Mouse (Mus musculus) forebrain, embryonic 16.5 days (tissue): Measurements from ENCODE around the gene Bcor. TPM values are rescaled to one million over a fixed set of nuclear protein-coding genes. Genes with fewer than 3 reads are reported as not detected.
A peak's percentile ranks its signal among the peaks of the same experiment; 100 is the strongest.

Experiments
- ATAC-seq: fragments of 200-750 bp; cut with Nextera tagmentation; 2 replicates; pipeline ENCODE4 v1.8.0; 2017; ENCODE audit warnings: mild to moderate bottlenecking, moderate library complexity
- H3K27ac ChIP-seq: fragments of 300-500 bp; sonication (generic); 2 replicates; pipeline ENCODE4 v1.5.1; 2014; ENCODE audit warnings: low read length, control low read depth
- H3K27me3 ChIP-seq: fragments of 300-500 bp; sonication (generic); replicated peaks from 2 replicates; pipeline ENCODE4 v1.6.1; 2014; ENCODE audit warnings: low read length; ENCODE audit not compliant: control insufficient read depth, insufficient read depth
- H3K36me3 ChIP-seq: fragments of 300-500 bp; sonication (generic); 2 replicates; pipeline ENCODE4 v1.6.1; 2014; ENCODE audit not compliant: control insufficient read depth, insufficient read depth
- H3K4me1 ChIP-seq: fragments of 300-500 bp; sonication (generic); replicated peaks from 2 replicates; pipeline ENCODE4 v1.6.1; 2014; ENCODE audit warnings: low read length; ENCODE audit not compliant: control insufficient read depth, insufficient read depth
- H3K4me2 ChIP-seq: fragments of 300-500 bp; sonication (generic); 2 replicates; pipeline ENCODE4 v1.6.1; 2014; ENCODE audit warnings: mild to moderate bottlenecking, low read length, control low read depth
- H3K4me3 ChIP-seq: fragments of 300-500 bp; sonication (generic); replicated peaks from 2 replicates; pipeline ENCODE4 v1.5.1; 2014; ENCODE audit warnings: mild to moderate bottlenecking, low read length, control low read depth
- H3K9ac ChIP-seq: fragments of 300-500 bp; sonication (generic); replicated peaks from 2 replicates; pipeline ENCODE4 v1.6.1; 2014; ENCODE audit warnings: low read depth, low read length, control low read depth
- H3K9me3 ChIP-seq: fragments of 300-500 bp; sonication (generic); 2 replicates; pipeline ENCODE4 v1.6.1; 2016; ENCODE audit warnings: low read length; ENCODE audit not compliant: control insufficient read depth
- WGBS: fragments of 180-500 bp; shearing (Covaris S2); extraction: QIAGEN DNeasy Blood & Tissue Kit; methylation state at CpG from one replicate; pipeline ENCODE4 v1.1.7; 2014; 5-methylcytosine and 5-hydroxymethylcytosine counted together
- polyA plus RNA-seq: library from polyadenylated mRNA; unstranded; fragments of >200 nt; fragmentation: Nextera tagmentation; extraction: Ambion mirVana; gene quantifications from 2 replicates; pipeline ENCODE4 v1.2.1, GENCODE M21; 2015

The Bcor gene
- 17.4 and 18.1 TPM in 2 replicates for polyA plus RNA-seq

GRCm38 (mm10) chrX:12159981-12160656 lies at the start of gene Bcor:
Gene Bcor (minus strand): TSS chrX:12160355.
- Histone ChIP-seq H3K4me2 (peak within 1 kb of the TSS; percentile 62), H3K27ac (peak within 1 kb of the TSS; percentile 14; the same call in 1 of the 2 replicates), H3K27me3 (peaks cover 7% of the 10 kb centered on the region), H3K4me3 (peak within 1 kb of the TSS; percentile 53), H3K4me1 (peaks cover 18% of the 10 kb centered on the region), H3K36me3 (no peaks in the 10 kb centered on the region), H3K9ac (peak within 1 kb of the TSS; percentile 69), H3K9me3 (no peaks in the 10 kb centered on the region)
- WGBS = 7% methylated on average over 54 of the region's 56 CpGs
- ATAC-seq = peak; percentile 31

GRCm38 (mm10) chrX:12202951-12203350 lies 42.8 kb upstream of the Bcor start:
- ATAC-seq = no peak
- H3K4me2 ChIP-seq = no peak overlapping the region
- no peak overlapping the region for H3K4me3 ChIP-seq
- H3K9me3 ChIP-seq = no peaks in the 10 kb centered on the region
- no peaks in the 10 kb centered on the region for H3K27me3 ChIP-seq
- H3K36me3 ChIP-seq = no peaks in the 10 kb centered on the region
- H3K4me1 ChIP-seq = no peaks in the 10 kb centered on the region
- no peak overlapping the region for H3K27ac ChIP-seq
- WGBS = 85% methylated on average over 3 of the region's 3 CpGs
- H3K9ac ChIP-seq = no peak overlapping the region

GRCm38 (mm10) chrX:12201111-12201510 lies 41.0 kb upstream of the Bcor start:
- Histone ChIP-seq H3K36me3 (no peaks in the 10 kb centered on the region), H3K9me3 (no peaks in the 10 kb centered on the region), H3K27me3 (no peaks in the 10 kb centered on the region), H3K9ac (no peak overlapping the region), H3K4me3 (no peak overlapping the region), H3K4me2 (no peak overlapping the region), H3K4me1 (no peaks in the 10 kb centered on the region), H3K27ac (no peak overlapping the region)
- 90% methylated on average over 3 of the region's 3 CpGs for WGBS
- ATAC-seq = no peak

GRCm38 (mm10) chrX:12195234-12195919 lies 35.2 kb upstream of the Bcor start:
- H3K27ac ChIP-seq = no peak overlapping the region
- H3K9me3 ChIP-seq = no peaks in the 10 kb centered on the region
- 65% methylated on average over 11 of the region's 11 CpGs for WGBS
- no peak overlapping the region for H3K4me2 ChIP-seq
- H3K4me1 ChIP-seq = no peaks in the 10 kb centered on the region
- H3K9ac ChIP-seq = no peak overlapping the region
- H3K36me3 ChIP-seq = no peaks in the 10 kb centered on the region
- H3K4me3 ChIP-seq = no peak overlapping the region
- H3K27me3 ChIP-seq = no peaks in the 10 kb centered on the region
- ATAC-seq = no peak

DNA sequence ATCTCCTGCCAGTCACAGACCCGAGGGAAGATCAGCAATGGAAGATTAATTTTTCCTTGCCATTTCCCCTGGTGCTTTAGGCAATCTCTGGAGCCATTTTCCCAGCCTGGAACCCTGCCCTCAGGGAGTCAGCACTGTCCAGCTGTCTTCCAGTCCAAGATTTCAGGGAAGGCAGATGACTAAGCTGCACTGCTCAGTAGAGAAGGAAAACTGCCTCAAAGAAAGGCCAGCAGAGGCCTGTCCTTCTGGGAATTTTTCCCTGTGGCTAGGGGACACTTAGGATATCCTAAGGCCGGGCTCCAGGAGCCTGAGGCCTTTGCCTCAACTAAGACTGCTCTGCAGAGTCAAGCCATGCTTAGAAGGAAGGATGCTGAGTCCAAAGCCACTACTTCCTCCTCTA lies 32.2 kb upstream of the Bcor start:
- H3K4me1 ChIP-seq = no peaks in the 10 kb centered on the region
- WGBS = 65% methylated on average over 2 of the region's 2 CpGs

GRCm38 (mm10) chrX:12189511-12189910 lies 29.4 kb upstream of the Bcor start:
- H3K36me3 ChIP-seq = no peaks in the 10 kb centered on the region
- no peaks in the 10 kb centered on the region for H3K9me3 ChIP-seq
- H3K4me1 ChIP-seq = no peaks in the 10 kb centered on the region
- no peak overlapping the region for H3K4me3 ChIP-seq
- no peak overlapping the region for H3K27ac ChIP-seq
- H3K27me3 ChIP-seq = no peaks in the 10 kb centered on the region
- H3K9ac ChIP-seq = no peak overlapping the region
- no peak for ATAC-seq
- 89% methylated on average over 4 of the region's 4 CpGs for WGBS
- H3K4me2 ChIP-seq = no peak overlapping the region

More for the DNA sequence above, 32.2 kb upstream of the Bcor start:
- no peak overlapping the region for H3K4me3 ChIP-seq
- H3K9me3 ChIP-seq = no peaks in the 10 kb centered on the region
- no peak overlapping the region for H3K4me2 ChIP-seq
- no peak for ATAC-seq
- H3K27me3 ChIP-seq = no peaks in the 10 kb centered on the region
- no peak overlapping the region for H3K9ac ChIP-seq
- H3K27ac ChIP-seq = no peak overlapping the region
- H3K36me3 ChIP-seq = no peaks in the 10 kb centered on the region

DNA sequence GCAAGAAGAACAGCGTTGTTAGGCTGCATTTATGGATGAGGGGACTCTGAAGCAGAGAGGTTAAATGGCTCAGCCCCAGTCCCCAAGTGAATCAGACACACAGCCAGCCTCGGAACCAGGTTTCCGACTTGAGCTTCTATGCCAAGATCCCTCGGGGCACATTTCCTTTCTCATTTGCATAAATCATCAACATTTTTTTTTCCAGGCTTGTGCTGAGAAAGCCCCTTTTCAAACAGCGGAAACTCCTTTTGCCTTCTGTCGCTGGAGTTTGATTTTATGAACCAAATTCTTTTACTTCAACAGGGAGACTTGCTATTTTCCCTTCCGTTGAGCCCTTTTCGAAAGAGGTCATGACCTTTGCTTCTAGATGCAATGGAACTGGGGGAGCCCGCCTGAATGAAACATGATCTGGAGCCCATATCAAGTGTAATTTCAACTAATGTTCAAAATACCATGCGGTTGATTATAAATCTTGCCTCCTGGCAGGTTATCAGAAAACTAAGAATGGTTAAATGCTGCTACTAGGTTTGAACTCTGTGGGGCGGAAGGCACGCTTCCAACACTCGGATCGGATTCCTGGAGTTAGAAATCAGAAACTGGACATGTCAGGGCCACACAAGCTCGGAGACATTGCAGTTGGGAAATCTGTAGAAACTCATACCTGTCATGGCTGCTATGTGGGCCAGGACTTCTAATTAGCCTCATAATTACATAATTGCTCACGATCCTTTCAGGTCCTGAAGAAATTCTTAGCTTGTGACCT lies 15.2 kb upstream of the Bcor start:
- H3K4me3 ChIP-seq = no peak overlapping the region
- no peaks in the 10 kb centered on the region for H3K27me3 ChIP-seq
- 45% methylated on average over 16 of the region's 16 CpGs for WGBS
- H3K36me3 ChIP-seq = no peaks in the 10 kb centered on the region
- no peak overlapping the region for H3K4me2 ChIP-seq
- ATAC-seq = no peak
- H3K4me1 ChIP-seq = peaks cover 9% of the 10 kb centered on the region
- H3K9ac ChIP-seq = no peak overlapping the region
- H3K9me3 ChIP-seq = no peaks in the 10 kb centered on the region
- H3K27ac ChIP-seq = no peak overlapping the region

- peaks cover 4% of the 10 kb centered on the region for H3K4me1 ChIP-seq
- H3K36me3 ChIP-seq = no peaks in the 10 kb centered on the region
- no peaks in the 10 kb centered on the region for H3K27me3 ChIP-seq
- H3K4me3 ChIP-seq = no peak overlapping the region
- no peak overlapping the region for H3K9ac ChIP-seq
- H3K9me3 ChIP-seq = no peaks in the 10 kb centered on the region
- no peak overlapping the region for H3K4me2 ChIP-seq
- WGBS = 40% methylated on average over 3 of the region's 3 CpGs
- ATAC-seq = no peak
- H3K27ac ChIP-seq = no peak overlapping the region
Measured at GRCm38 (mm10) chrX:12170128-12170527, 10.0 kb upstream of the Bcor start.
